Mouse (Mus musculus) heart, postnatal 0 days (tissue): ENCODE data around the gene Foxb1. TPM values are rescaled to one million over a fixed set of nuclear protein-coding genes. Genes with fewer than 3 reads are reported as not detected.

Experiments
- ATAC-seq: fragments of 200-750 bp; cut with Nextera tagmentation; 2 replicates; pipeline ENCODE4 v1.8.0; 2017; ENCODE audit warnings: low read depth, moderate number of reproducible peaks, moderate library complexity; ENCODE audit not compliant: insufficient read depth
- DNase-seq: peaks from one replicate; pipeline ENCODE4 v3.0.0-alpha.2; 2016; ENCODE audit warnings: low spot score
- H3K27ac ChIP-seq: fragments of 300-500 bp; sonication (generic); 2 replicates; pipeline ENCODE4 v1.5.1; 2014; ENCODE audit warnings: low read depth, mild to moderate bottlenecking
- H3K27me3 ChIP-seq: fragments of 300-500 bp; sonication (generic); 2 replicates; pipeline ENCODE4 v1.6.1; 2014; ENCODE audit warnings: low read length, mixed read lengths; ENCODE audit not compliant: control insufficient read depth, insufficient read depth
- H3K36me3 ChIP-seq: fragments of 300-500 bp; sonication (generic); replicated peaks from 2 replicates; pipeline ENCODE4 v1.6.1; 2014; ENCODE audit warnings: low read length, mixed read lengths; ENCODE audit not compliant: control insufficient read depth, insufficient read depth
- H3K4me1 ChIP-seq: fragments of 300-500 bp; sonication (generic); 2 replicates; pipeline ENCODE4 v1.6.1; 2014; ENCODE audit warnings: antibody characterized with exemption; ENCODE audit not compliant: control insufficient read depth, insufficient read depth
- H3K4me2 ChIP-seq: fragments of 300-500 bp; sonication (generic); 2 replicates; pipeline ENCODE4 v1.6.1; 2014; ENCODE audit warnings: low read depth, mild to moderate bottlenecking, low read length, moderate library complexity
- H3K4me3 ChIP-seq: fragments of 300-500 bp; sonication (generic); 2 replicates; pipeline ENCODE4 v1.5.1; 2014; ENCODE audit warnings: low read depth, low read length
- H3K9ac ChIP-seq: fragments of 300-500 bp; sonication (generic); replicated peaks from 2 replicates; pipeline ENCODE4 v1.6.1; 2014; ENCODE audit warnings: low read depth, low read length, mixed read lengths
- H3K9me3 ChIP-seq: fragments of 300-500 bp; sonication (generic); replicated peaks from 2 replicates; pipeline ENCODE4 v1.6.1; 2016; ENCODE audit warnings: low read length; ENCODE audit not compliant: control insufficient read depth
- CTCF ChIP-seq: IDR thresholded peaks from 2 replicates; pipeline ENCODE4 v1.5.1; 2016; ENCODE audit warnings: antibody characterized with exemption, control low read depth, low read depth
- EP300 ChIP-seq: IDR thresholded peaks from 2 replicates; pipeline ENCODE4 v1.6.1; 2016; ENCODE audit warnings: antibody characterized with exemption, low read depth
- WGBS: fragments of 180-500 bp; shearing (Covaris S2); extraction: QIAGEN DNeasy Blood & Tissue Kit; methylation state at CpG from one replicate; pipeline ENCODE4 v1.1.7; 2014; 5-methylcytosine and 5-hydroxymethylcytosine counted together
- polyA plus RNA-seq: library from polyadenylated mRNA; unstranded; fragments of >200 nt; fragmentation: Nextera tagmentation; extraction: Ambion mirVana; gene quantifications from 2 replicates; pipeline ENCODE4 v1.2.1, GENCODE M21; 2015
- total RNA-seq: library from RNA; depleted of rRNA; stranded (reverse); fragments of >200 nt; gene quantifications from 2 replicates; pipeline ENCODE4 v1.2.3, GENCODE M21; 2014; ENCODE audit warnings: low replicate concordance

The Foxb1 gene
- total and polyA plus RNA-seq, 2 experiments from 2014 or later: not detected

- Histone ChIP-seq H3K36me3 (no peaks in the 10 kb centered on the region), H3K4me1 (no peaks in the 10 kb centered on the region), H3K27ac (no peak overlapping the region), H3K4me3 (0 out of 2 replicates have a peak overlapping the region, but pooled peaks have one; percentile 15), H3K4me2 (no peak overlapping the region), H3K27me3 (peaks cover 99% of the 10 kb centered on the region), H3K9ac (no peak overlapping the region), H3K9me3 (no peaks in the 10 kb centered on the region)
- 1% methylated on average over 42 of the region's 42 CpGs for WGBS
- DNase-seq (no peak), ATAC-seq (no peak)
- TF ChIP-seq EP300 (no peak), CTCF (no peak)
Measured at GRCm38 (mm10) chr9:69764586-69765482, 4.1 kb upstream of the Foxb1 start.

GRCm38 (mm10) chr9:69763681-69764585 is 3.2 kb upstream of the Foxb1 start:
- DNase-seq: no peak
- Histone ChIP-seq H3K9me3 (no peaks in the 10 kb centered on the region), H3K4me1 (no peaks in the 10 kb centered on the region), H3K27me3 (peaks cover 99% of the 10 kb centered on the region), H3K4me2 (no peak overlapping the region), H3K9ac (no peak overlapping the region), H3K27ac (no peak overlapping the region), H3K4me3 (no peak overlapping the region), H3K36me3 (no peaks in the 10 kb centered on the region)
- 1% methylated on average over 25 of the region's 25 CpGs for WGBS
- TF ChIP-seq EP300 (no peak), CTCF (no peak)
- no peak for ATAC-seq

GRCm38 (mm10) chr9:69762703-69763102 is 2.0 kb upstream of the Foxb1 start:
- WGBS: 2% methylated on average over 14 of the region's 14 CpGs
- DNase-seq (no peak), ATAC-seq (no peak)
- TF ChIP-seq EP300 (no peak), CTCF (no peak)
- Histone ChIP-seq H3K27ac (no peak overlapping the region), H3K4me2 (no peak overlapping the region), H3K36me3 (no peaks in the 10 kb centered on the region), H3K9me3 (no peaks in the 10 kb centered on the region), H3K4me1 (no peaks in the 10 kb centered on the region), H3K27me3 (peaks cover 99% of the 10 kb centered on the region), H3K4me3 (no peak overlapping the region), H3K9ac (no peak overlapping the region)

- H3K36me3 ChIP-seq: no peaks in the 10 kb centered on the region
- no peak for TF ChIP-seq EP300
- no peak for TF ChIP-seq CTCF
- H3K9ac ChIP-seq: no peak overlapping the region
- 5% methylated on average over 12 of the region's 12 CpGs for WGBS
- H3K27me3 ChIP-seq: peaks cover 99% of the 10 kb centered on the region
- no peak overlapping the region for H3K27ac ChIP-seq
- H3K9me3 ChIP-seq: no peaks in the 10 kb centered on the region
- ATAC-seq (no peak), DNase-seq (no peak)
- H3K4me1 ChIP-seq: no peaks in the 10 kb centered on the region
- no peak overlapping the region for H3K4me2 ChIP-seq
- H3K4me3 ChIP-seq: no peak overlapping the region
Measured at GRCm38 (mm10) chr9:69762221-69762620, 1.5 kb upstream of the Foxb1 start.

- no peak overlapping the region for H3K4me3 ChIP-seq
- no peak overlapping the region for H3K4me2 ChIP-seq
- DNase-seq: no peak
- no peak for ATAC-seq
- H3K9me3 ChIP-seq: no peaks in the 10 kb centered on the region
- TF ChIP-seq EP300: no peak
- H3K36me3 ChIP-seq: no peaks in the 10 kb centered on the region
- H3K27ac ChIP-seq: no peak overlapping the region
- no peak overlapping the region for H3K9ac ChIP-seq
- H3K27me3 ChIP-seq: peaks cover 100% of the 10 kb centered on the region
- 3% methylated on average over 10 of the region's 10 CpGs for WGBS
- no peaks in the 10 kb centered on the region for H3K4me1 ChIP-seq
Measured at GRCm38 (mm10) chr9:69761569-69761968, 829 bp upstream of the Foxb1 start.
